Mouse (Mus musculus) E14TG2a.4 (cell line): Measurements from ENCODE around the gene Dhrs4.

Experiments
- CTCF ChIP-seq: conservative IDR thresholded peaks from 2 replicates; pipeline ENCODE4 v1.5.1; 2014; ENCODE audit warnings: low read length
- NANOG ChIP-seq: IDR thresholded peaks from 2 replicates; pipeline ENCODE4 v1.6.1; 2014; ENCODE audit warnings: borderline replicate concordance, low read length, mixed read lengths
- POU5F1 ChIP-seq: IDR thresholded peaks from 2 replicates; pipeline ENCODE4 v1.6.1; 2014; ENCODE audit warnings: low read length, borderline replicate concordance

GRCm38 (mm10) chr14:55459796-55460195, 18.8 kb upstream of the Dhrs4 start:
- TF ChIP-seq CTCF (no peak), NANOG (0 out of 2 replicates have a peak, but pooled peaks have one; percentile 14), POU5F1 (no peak)
